Mouse (Mus musculus) heart, adult 11 months (tissue): ENCODE data around the gene Lum.

Experiments
- DNase-seq: peaks from one replicate; pipeline ENCODE4 v3.0.0; 2022

The Lum gene

DNA sequence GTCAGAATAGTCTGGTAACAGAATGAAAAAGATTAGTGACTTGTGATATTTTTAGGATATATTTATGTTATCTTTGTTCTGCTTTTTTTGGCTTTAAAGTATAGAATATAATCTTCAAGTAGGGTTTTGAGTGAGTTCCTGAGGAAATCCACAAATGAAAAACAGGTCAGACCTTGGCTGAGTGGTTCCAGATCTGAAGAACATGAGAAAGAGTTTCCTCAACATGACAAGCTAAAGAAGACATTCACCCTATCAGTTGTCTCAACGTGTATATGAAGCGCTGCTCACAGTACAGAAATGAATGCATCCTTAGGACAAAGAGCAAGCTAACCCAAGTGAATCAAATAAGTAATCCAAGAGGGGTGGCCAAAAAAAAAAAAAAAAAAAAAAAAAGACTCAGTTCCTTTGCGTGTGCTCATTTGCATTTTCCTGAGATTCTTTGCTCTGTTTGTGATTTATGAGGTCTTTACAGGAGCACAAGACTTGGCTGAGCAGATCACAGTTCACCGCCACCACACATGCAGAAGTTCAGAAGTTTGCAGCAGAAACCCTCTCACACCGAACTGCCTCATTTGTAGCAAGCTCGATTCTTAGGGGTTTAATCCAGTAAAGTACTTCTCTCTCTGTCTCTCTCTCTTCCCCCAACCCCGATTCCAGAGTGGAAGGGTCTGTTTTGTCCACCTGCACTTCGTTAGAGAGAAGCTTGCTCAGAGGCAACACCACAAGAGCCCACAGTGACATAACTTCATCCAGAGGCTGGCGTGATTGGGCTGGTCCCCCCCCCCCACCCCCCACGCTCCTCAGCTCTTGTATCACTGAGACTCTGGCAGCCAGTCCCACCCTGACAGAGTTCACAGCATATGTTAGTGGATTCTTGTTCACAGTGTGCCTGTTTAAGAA is at the start of gene Lum:
Lum (plus strand) TSS at position 172 of the 900 bp plus-strand sequence.
- DNase-seq = peak; percentile 94

DNA sequence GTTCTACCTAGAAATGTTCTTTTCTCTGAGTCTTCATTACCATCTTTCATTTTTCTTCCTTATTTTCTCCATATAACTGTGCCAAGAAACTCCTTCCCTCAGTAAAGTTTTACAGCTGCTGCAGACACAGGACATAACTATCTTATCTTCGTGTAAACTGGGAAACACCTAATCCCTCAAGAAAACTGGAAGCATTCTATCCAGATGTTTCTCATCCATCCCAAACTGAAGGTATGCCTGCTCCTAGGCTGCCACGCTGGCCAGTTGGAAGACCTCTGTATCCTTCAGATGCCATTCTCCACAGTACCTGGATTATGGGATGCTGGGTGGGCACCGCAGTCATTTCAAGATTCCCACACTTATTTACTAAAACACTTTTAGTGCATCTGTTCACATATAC is 41.6 kb upstream of the Lum start:
- DNase-seq = peak; percentile 85

DNA sequence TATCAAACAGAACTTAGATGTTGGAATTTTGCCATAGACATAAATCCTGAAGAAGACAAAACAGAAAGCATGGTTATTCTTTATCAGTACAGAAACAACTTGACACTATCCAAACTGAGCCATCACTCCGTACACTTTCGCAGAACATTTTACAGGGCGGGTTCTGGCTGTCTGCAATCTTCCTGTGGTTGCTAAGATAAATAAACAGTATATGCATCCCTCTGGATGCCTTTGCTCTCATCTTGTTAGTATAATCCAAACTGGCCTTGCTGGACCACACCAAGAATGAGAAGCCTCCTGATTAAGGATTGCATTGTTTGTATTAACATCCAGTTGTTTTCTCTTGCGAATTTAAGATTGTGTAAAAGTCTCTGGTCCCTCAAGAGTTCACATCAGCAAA is 29.2 kb upstream of the Lum start:
- no peak for DNase-seq

DNA sequence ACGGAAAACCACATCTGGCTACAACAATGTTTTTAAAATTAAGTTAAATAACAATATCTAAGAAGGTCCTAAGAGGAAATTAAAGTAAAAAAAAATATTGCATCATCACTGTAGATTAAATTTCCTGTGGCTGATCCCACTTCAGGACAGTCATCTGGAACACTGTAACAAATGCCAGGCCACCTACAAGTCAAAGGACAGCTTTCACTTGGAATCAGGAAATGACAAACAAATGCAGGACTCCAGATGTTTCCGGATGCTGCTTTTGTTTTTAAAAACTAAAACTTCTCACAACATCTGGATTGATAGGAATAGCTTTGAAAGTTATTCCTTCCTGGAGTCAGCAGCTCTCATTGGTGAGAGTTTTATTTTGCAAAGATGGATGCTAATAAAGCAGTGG is 28.0 kb upstream of the Lum start:
- DNase-seq = peak; percentile 93

DNA sequence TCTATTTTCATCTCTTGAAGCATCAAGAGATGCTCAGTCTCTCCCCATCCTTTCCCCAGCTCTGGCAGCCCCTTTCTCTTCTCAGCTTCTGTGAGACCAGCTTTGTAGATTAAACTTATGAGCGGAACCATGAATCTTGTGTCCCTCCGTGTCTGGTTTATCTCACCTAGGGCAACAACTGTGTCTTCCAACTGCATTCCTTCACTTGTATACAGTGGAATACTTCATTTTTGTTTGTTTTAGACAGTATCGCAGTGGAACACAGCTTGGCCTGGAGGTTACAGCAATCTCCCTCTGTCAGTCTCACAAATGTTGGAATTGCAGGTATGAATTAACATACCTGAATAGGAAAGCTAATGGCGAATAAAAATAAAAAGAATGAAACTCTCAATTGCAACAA is 26.7 kb upstream of the Lum start:
- DNase-seq = peak; percentile 64

DNA sequence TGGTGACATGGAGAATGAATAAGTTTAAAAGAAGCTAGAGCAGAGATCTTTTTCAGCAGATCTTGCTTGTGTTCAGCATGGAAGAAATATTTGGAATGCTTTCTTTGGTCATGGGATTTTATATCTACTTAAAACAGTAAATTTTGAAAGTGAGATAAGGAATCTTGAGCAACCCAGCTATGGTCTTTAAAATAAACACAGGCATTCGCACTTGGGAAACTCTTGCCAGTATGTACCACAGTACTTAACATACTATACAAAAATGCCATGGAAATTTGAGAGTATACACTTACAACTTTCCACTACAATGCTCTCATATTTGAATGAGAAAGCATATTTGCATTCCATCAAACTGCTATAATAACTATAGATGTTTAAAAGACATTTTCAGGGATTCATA is 17.2 kb upstream of the Lum start:
- no peak for DNase-seq

DNA sequence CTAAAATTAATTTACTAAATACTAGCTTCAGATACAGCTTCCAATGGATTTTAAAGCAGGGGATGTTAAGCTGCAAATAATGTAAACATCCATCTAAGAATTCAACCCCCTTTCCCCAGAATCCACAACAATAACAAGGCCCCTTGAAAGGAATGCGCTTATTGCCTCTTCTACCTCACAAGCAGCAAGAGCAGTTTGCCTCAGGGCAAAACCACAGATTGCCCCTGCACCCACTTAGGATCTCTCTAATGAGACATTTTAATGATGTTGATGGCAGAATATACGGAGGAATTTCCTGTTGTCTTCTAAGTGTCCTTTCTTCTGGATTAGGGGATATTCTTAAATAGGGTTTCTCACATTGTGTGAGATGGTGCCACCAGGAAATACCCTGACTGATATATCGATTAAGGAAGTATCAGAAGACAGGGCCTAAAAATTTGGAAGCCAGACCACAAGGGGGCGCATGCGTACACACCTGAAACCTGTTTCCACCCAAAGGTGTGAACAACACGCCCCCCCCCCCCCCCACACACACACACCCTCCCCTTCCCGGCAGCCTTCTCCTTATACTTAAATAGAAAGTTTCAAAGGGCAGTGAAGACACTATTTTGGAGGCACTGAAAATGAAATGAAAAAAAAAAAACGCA is 2.7 kb downstream of the Lum start:
- DNase-seq = no peak

DNA sequence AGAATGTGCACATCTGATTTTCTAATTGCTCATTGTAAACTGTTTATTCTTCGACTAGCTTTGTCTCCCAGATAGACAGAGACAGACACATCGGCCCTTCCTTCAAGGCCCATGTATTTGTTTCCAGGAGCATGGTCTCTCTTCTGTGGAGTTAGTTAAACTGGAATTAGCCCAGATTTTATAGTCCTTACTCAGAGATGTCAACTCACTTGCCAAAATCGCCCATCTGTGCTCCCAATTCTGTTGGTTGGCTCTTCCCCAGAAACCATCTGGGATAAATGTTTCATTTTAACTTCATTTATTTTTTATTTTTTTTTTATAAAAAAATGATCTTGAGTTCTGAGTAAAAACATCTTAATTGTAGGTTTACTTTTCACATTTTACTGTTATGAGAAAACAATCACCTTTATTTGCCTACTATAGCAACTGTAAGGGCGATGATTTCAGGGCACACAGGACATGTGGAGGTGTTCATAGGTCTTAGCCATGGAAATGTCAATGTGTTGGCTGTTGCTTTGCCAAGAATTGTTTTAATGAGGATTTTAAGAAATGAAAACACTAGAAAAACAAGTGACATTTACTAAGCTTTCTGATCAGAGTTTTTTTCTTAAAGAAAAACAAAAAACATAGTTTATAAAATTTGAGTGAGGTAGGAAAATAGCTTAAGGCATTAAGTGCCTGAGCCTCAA is 17.8 kb downstream of the Lum start:
- no peak for DNase-seq

- no peak for DNase-seq
Observed at GRCm38 (mm10) chr10:97584176-97584575, 19.2 kb downstream of the Lum start.

GRCm38 (mm10) chr10:97587159-97587558 is 22.2 kb downstream of the Lum start:
- DNase-seq = peak; percentile 92

- DNase-seq = peak; percentile 97
Observed at GRCm38 (mm10) chr10:97589574-97589973, 24.6 kb downstream of the Lum start.

GRCm38 (mm10) chr10:97591036-97591435 is 26.1 kb downstream of the Lum start:
- DNase-seq = no peak

GRCm38 (mm10) chr10:97591685-97592084 is 26.8 kb downstream of the Lum start:
- no peak for DNase-seq

DNA sequence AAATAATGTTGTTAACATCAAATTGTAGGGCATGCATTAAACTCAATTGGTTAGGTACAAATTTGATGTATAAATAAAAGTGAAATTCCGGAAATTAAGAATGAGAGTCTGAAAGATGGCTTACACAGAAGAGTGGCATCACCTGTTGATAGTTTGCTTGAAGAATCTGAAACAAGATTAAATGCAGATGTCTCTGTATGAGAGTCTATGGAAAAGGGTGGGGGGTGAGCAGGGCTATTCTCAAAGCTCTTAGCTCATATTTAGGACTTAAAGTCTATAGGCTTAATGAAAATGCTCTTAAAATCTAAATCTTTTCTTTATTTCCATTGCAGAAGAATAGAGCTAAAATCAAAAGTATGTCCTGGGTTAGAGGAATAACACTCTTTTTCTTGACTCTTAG is 30.8 kb downstream of the Lum start:
- DNase-seq = no peak

DNA sequence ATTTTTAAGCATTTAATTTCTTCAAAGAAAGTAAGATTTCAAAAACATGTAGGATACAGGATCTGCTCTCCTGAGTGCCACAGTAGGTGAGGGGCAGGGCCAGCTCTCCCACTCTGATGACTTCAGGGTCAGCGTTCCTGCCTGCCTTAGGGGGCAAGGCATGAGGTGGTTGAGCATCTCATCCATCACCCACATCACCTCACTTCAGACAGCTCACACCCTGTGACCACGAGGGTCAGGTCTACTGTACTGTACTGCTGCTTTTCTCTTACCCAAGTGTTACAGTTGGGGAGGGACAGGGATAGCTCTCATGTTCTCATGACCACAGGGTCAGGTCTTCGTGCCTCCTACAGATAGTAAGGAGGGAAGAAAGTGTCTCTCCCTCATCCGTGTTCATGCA is 36.8 kb downstream of the Lum start:
- no peak for DNase-seq

DNA sequence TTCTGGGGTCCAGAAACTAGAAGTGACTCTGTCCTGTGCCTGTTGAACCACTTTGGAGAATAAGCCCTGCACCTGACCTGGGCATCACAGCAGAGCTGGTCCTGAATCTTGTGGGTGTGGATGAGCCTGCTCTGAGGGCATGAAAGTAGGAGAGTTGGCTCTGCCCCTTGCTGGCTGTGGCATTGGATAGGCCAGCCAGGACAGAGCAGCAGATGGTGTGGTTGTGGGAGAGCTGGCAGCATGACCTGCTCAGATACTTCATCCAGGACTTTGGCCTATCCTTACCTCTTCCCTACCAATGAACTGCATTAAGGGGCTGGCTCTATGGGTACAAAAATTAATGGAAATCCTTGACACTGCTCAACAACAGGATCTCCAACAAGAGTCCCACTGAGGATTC is 38.3 kb downstream of the Lum start:
- DNase-seq = no peak

- DNase-seq = no peak
Observed at GRCm38 (mm10) chr10:97606579-97606978, 41.7 kb downstream of the Lum start, which contains the start of gene Kera. Kera (plus strand) TSS chr10:97606879.
